Mouse (Mus musculus) urinary bladder, adult 2 months (tissue): ENCODE results near the gene Ano10. TPM values are rescaled to one million over a fixed set of nuclear protein-coding genes. Genes with fewer than 3 reads are reported as not detected.
"Not testable (repeated sequence)": the region's sequence is repeated elsewhere in the genome, so short reads cannot be mapped to it uniquely, and the experiment has no call there.

Experiments used
- DNase-seq: peaks from one replicate; pipeline ENCODE4 v3.0.0; 2022; ENCODE audit warnings: low spot score
- polyA plus RNA-seq: library from polyadenylated mRNA; depleted of rRNA; stranded (reverse); fragments of >200 nt; gene quantifications from 2 replicates; pipeline ENCODE4 v1.2.3, GENCODE M21; 2012

The Ano10 gene
- polyA plus RNA-seq, 1 experiment = 73.2 TPM

- DNase-seq = no peak
Measured at GRCm38 (mm10) chr9:122198621-122199020, 95.6 kb downstream of the Ano10 start.

- no peak for DNase-seq
Measured at GRCm38 (mm10) chr9:122197021-122197420, 97.2 kb downstream of the Ano10 start.

GRCm38 (mm10) chr9:122195042-122195682, 99.1 kb downstream of the Ano10 start:
- no peak for DNase-seq

- no peak for DNase-seq
Measured at GRCm38 (mm10) chr9:122193823-122194222, 100.4 kb downstream of the Ano10 start.

GRCm38 (mm10) chr9:122193361-122193760, 100.9 kb downstream of the Ano10 start:
- DNase-seq = no peak

- DNase-seq = no peak
Measured at GRCm38 (mm10) chr9:122188724-122189123, 105.5 kb downstream of the Ano10 start.

- no peak for DNase-seq
Measured at GRCm38 (mm10) chr9:122187451-122187921, 106.7 kb downstream of the Ano10 start.

- no peak for DNase-seq
Measured at GRCm38 (mm10) chr9:122186643-122187226, 107.5 kb downstream of the Ano10 start.

- no peak for DNase-seq
Measured at GRCm38 (mm10) chr9:122185953-122186352, 108.3 kb downstream of the Ano10 start.

GRCm38 (mm10) chr9:122185061-122185460, 109.2 kb downstream of the Ano10 start:
- DNase-seq = peak; percentile 59

GRCm38 (mm10) chr9:122184329-122184728, 109.9 kb downstream of the Ano10 start:
- no peak for DNase-seq

GRCm38 (mm10) chr9:122183074-122183473, 111.1 kb downstream of the Ano10 start:
- no peak for DNase-seq

GRCm38 (mm10) chr9:122180105-122180504, 114.1 kb downstream of the Ano10 start:
- no peak for DNase-seq

GRCm38 (mm10) chr9:122178427-122178826, 115.8 kb downstream of the Ano10 start:
- no peak for DNase-seq

- no peak for DNase-seq
Measured at GRCm38 (mm10) chr9:122177256-122178220, 116.7 kb downstream of the Ano10 start.

- no peak for DNase-seq
Measured at GRCm38 (mm10) chr9:122174723-122175122, 119.5 kb downstream of the Ano10 start.

GRCm38 (mm10) chr9:122173405-122174233, 120.6 kb downstream of the Ano10 start:
- no peak for DNase-seq

GRCm38 (mm10) chr9:122172612-122173186, 121.5 kb downstream of the Ano10 start:
- no peak for DNase-seq

- DNase-seq = no peak
Measured at GRCm38 (mm10) chr9:122169901-122170300, 124.3 kb downstream of the Ano10 start.

- DNase-seq = not testable (repeated sequence)
Measured at GRCm38 (mm10) chr9:122167719-122168118, 126.5 kb downstream of the Ano10 start.

GRCm38 (mm10) chr9:122164535-122164934, 129.7 kb downstream of the Ano10 start:
- no peak for DNase-seq
